20 mouse cellular contexts compared by ENCODE assay signal in genomic region chr5:102926786-102927185, GRCm38 (mm10).
DNase-seq lines count a peak whose midpoint lies in the region.
"Had no signal": no experiment of that assay in that cellular context is flagged by ENCODE, and none has a peak within 500 bp of the region (broad histone marks: within the 10 kb centered on the region; RNA-seq: fewer than 3 reads in every experiment).

No protein-coding gene starts in this region.

- intact Hi-C loops in left cerebral cortex, postnatal 4 days (cut with DNase I): no loop called here
- intact Hi-C loops in left cerebral cortex, postnatal 10 days (cut with DNase I): no loop called here

- peak; percentile 25 for DNase-seq in left cerebral cortex, postnatal 4 days
- no peak for DNase-seq in left cerebral cortex, postnatal 10 days (ENCODE audit: extremely low spot score in 1 of 2, low spot score in 2 of 2)
- DNase-seq in cerebellum, adult 11 months: peak; percentile 69
- DNase-seq in cerebellum, adult 8-10 months: peak; percentile 71
- DNase-seq in cerebellum, postnatal 25 days: peak; percentile 80 to 86
- no peak for DNase-seq in spleen, adult 18-20 months
- DNase-seq in layer of hippocampus, postnatal 36 days: no peak
- no peak for DNase-seq in heart, adult 18-20 months
- DNase-seq: adrenal gland, adult 2 months; adrenal gland, postnatal 36 days; B cell, adult 2 months; gastrocnemius, postnatal 14 days; heart, adult 11 months; heart, postnatal 10 days; kidney, adult 18-20 months; kidney, postnatal 36 days; liver; lung, embryonic 14.5 days; lung, postnatal 14 days; right cerebral cortex, postnatal 4 days had no signal

Comparison
In these comparisons a context has a peak if more than half of its experiments do, and no peak if none do; other contexts are left out.
1. DNase-seq: peak in left cerebral cortex, postnatal 4 days (single experiment), cerebellum, adult 11 months (single experiment), cerebellum, adult 8-10 months (single experiment) and cerebellum, postnatal 25 days (2 of 2); none in left cerebral cortex, postnatal 10 days (0 of 2), spleen, adult 18-20 months (0 of 2), layer of hippocampus, postnatal 36 days (0 of 2) and heart, adult 18-20 months (0 of 2).